Mouse (Mus musculus) kidney, postnatal 10 days (tissue): Measurements from ENCODE around the gene Cxcl16.
A peak's percentile ranks its signal among the peaks of the same experiment; 100 is the strongest.
"Not testable (repeated sequence)": the region's sequence is repeated elsewhere in the genome, so short reads cannot be mapped to it uniquely, and the experiment has no call there.

Experiments
- DNase-seq: peaks from one replicate; pipeline ENCODE4 v3.0.0; 2021; ENCODE audit warnings: mixed read lengths

Gene Cxcl16

DNA sequence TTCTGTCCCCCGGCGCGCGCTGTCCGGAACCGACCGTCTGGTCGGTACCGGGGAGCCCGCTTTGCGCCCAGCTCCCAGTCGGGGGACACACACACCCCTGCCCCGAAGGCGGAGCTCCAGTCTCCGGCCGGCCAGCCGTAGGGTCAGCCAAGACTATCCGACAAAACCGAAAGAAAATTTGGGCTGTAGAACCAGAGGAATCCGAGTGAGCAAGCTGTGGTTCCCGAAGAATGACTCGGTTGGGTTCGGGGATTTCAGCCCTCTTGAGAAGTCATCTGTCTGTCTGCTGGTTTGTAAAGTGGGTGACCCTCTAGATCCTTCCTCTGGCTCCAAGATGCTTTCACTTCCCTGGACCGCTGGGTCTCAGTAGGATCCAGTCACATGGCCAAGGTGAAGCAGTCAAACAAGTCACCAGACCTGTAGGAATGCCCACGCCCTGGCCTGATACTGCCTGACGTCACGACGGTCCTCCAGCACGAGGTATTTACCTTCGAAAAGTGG is at the start of gene Cxcl16:
Cxcl16 (minus strand) TSS at position 384 of the 501 bp plus-strand sequence.
- peak; percentile 74 for DNase-seq

DNA sequence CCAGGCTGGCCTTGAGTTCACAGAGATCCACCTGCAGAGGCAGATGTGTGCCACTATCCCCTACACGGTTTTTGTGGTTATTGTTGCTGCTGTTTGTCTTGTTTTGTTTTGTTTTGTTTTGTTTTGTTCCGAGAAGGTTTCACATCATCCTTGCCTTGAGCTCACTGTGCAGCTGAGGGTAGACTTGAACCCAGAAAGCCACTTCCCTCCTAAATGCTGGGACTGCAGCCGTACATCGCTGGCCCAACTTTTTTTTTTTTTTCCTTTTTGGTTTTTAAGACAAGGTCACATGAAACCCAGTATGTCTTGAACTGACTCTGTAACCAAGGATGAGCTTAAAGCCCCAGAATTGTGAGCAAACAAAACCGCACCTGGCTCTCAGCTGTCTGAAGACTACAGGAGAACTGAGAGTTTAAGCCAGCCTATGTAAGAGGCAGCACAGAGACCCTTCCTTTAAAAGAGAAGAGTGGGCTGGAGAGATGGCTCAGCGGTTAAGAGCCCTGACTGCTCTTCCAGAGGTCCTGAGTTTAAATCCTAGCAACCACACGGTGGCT is 47.3 kb upstream of the Cxcl16 start:
- DNase-seq: no peak

DNA sequence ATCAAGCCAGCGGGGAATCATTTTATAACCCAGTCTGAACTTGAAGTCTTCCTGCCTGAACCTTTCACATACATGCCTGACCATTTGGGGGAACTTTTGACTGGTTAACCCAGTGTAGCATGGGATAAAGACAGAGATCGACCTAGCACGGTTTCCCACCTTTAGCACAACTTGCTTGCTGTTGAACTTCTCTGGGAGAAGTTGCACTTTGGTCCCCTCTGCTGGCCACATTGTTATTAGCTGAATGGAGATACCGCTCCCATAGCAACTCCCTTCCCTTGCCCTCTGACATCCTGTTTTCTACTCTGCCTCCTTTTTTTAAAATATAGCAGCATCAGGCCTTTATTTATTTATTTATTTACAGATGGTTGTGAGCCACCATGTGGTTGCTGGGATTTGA is 46.6 kb upstream of the Cxcl16 start:
- peak; percentile 88 for DNase-seq

DNA sequence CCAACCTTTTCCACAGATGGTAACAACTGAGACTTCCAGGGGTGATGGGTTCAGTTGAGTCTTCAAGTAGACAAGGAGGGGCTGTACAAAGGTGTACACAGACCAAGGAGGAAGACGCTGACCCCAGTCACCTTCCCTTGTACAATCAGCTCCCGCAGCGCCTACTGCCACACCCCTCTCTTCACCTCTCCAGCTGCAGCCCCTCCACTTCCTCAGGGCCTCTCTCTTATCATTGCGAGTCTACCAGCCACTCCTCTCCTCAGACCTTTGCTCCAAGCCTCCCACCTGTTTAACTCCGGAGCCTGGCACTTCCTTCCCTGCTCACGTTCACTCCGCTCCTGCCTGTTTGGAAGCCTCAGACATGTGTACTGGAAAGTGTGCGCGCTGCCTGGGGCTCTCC is 45.2 kb upstream of the Cxcl16 start, which contains the start of gene Tm4sf5:
Tm4sf5 (plus strand) TSS at position 275 of the 400 bp plus-strand sequence.
- DNase-seq: no peak

DNA sequence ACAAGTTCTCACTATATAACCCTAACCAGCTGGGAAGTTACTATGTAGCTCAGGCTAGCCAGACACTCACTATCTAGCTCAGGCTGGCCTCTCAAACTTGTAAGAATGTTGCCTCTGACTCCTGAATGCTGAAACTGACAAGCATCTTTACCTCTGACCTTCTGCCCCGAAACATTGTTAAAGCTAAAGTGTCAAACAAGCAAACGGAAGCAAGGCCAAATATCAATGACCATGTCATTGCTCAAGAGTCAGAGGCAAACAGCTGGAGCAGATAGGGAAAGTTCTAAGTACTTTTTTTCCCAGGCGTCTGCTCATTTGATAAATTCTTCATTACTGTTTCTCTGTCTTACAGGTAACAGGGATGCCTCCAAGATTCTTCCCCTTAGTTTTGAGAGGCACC is 42.2 kb upstream of the Cxcl16 start:
- no peak for DNase-seq

DNA sequence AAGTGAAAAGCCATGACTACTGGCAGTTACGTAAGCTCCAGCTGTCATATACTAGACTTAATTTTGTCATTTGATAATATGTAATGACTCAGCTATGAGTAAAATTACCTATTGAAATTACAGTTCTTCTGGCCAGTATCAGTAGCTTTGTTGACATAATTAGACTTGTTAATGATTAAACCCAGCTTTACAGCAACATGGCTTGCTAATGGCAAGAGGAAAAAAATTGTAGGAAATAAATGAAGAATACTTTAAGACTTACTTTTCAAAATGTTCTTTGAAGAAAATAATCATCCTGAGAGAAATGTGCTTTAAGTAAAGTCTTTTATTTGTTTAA is 40.7 kb upstream of the Cxcl16 start:
- no peak for DNase-seq

DNA sequence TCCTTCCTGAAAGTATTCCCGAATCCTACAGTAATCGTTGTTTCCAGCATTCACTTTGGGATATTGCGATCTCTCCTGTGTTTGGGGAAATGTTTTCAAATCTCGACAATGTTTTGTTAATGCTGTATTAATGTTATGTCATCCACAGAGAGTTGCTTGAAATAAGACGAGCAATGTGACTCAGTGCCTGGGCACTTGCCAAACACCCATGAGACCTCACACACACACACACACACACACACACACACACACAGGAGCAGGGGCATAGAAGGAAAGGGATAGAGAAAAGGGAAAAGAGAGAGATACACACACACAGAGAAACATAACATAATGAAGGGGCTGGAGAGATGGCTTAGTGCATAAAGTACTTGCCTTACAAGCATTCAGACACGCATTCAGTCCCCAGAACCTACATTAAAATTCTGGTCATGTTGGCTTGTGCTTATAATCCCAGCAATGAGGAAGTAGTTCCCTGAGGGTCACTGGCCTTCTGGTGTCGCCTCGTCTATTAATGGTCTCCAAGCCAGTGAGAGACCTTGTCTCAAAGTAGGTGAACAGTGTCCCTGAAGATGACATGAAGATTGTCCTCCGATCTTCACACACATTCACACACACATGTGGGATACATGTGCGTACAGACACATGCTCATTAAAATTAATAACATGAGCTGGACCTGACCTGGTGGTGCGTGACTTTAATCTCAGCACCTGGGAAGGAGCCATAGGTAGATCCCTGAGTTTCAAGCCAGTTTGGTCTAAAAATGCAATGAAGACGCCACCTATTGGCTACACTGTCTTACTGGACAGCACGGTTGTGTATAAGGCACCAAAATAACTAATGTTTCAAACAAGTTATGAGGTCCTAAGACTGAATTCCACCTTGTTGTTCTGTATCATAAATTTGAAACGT is 40.0 kb upstream of the Cxcl16 start:
- peak; percentile 53 for DNase-seq

DNA sequence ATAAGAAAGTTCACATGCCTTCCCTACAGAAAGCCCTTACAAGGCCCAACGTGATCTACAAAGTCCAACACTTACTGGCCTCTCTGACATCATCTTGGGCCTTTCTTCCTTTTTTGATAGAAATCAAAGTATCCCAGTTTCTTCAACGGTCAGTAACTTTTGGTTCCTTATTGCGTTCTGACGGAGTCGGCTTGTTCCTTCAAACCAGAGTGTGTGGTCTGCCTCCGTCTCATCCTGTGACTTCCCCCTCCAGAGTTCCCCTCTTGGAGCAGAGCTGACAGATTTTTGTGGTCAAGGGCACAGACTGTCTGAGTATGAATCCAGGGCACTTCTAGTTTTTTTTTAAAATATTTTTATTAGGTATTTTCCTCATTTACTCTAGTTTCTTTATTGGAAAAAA is 29.9 kb upstream of the Cxcl16 start:
- no peak for DNase-seq

DNA sequence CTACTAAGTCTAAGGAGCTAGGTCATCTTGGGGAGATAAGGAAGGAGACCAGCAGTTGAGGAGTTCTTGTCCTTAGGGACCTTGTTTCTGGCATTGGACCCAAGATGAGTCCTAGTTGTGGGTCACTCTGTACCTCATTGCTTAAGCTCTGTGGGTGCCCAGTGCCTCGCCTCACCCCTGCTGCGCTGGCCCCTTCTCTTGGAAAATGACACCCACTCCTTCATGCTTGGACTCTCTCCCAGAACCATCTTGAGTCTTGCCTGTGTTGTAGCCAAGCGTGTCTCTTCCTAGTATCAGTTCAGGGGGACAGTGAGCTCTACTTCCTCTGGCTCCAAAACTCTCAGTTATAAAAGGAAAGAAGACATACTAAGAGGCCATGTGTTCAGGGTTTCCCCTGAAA is 29.4 kb upstream of the Cxcl16 start:
- no peak for DNase-seq

DNA sequence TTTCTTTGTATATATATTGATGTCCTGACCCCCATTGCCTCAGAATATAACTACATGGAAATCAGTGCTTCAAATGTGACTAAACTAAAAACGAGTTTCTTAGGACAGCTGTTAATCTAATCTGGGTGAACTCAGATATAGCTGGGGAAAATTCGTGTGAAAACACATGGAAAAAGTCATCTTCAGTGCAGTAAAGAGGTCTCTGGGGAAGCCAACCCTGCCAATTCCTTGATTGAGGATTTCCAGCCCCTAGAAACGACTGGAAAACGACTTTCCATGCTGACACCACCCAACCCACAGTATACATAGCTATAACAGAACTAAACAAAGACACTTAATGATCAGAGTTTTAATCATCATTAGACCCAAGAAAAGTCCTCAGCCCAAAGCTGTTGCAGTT is 28.0 kb upstream of the Cxcl16 start:
- DNase-seq: no peak

DNA sequence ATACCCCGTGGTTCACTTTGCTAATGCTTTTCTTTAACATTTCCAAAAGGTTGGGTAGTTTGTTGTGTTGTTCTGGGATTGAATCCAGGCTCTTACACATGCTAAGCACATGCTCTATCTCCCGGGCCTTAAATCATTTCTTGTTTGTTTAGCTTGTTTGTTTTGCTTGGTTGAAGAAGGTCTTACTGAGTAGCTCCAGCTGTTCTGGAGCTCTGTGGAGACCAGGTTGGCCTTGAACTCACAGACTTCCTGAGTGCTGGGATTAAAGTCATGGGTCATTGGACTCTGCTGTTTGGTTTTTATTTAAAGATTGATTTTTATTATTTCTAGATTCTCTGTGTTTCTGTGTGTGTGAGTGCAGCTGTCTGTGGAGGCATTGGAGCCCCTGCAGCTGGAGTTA is 25.7 kb upstream of the Cxcl16 start:
- DNase-seq: peak; percentile 60

DNA sequence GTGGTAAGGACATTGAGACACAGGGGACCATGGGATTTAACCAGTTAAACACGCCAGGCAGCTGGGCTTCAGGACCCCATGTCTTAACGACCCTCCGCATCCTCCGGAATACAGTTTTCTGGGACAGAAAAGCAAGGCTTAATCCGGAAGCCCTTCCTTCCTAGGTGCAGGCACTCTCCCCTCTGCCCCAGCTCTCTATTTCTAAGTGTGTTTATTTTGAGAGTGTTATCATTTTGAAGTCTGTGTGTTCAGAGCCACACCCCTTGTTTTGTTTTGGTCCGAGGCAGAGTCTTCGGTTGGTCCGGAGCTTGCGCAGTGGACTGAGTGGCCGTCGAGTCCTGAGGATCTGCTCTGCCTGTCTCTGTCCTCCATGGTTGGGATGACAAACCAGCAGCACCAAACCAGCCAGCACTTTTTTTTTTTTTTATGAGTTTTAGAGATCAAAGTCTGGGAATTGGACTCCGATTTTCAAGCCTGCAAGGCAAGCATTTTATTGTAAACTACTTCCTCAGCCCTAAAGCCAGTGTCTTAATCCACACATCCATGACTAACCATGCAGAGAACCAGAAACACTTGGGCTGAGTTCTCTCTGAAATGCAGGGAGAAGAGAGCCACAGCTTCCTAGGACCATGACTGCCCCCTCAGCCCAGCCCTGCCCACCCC is 15.2 kb upstream of the Cxcl16 start:
- DNase-seq: no peak

DNA sequence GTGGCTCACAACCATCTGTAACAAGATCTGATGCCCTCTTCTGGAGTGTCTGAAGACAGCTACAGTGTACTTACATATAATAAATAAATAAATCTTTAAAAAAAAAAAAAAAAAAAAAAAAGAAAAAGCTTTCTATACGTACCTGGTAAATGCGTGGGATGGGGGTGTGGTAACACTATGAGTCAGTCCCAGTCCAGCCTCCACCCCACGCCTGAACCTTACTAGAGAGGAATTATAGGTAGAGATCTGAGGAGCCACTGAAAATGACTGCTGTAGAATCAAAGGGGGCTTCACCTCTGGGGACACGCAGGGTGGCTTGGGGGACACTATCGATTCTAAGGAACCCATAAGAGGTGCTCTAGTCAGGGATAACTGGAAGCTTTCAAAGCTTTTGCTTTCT is 13.5 kb upstream of the Cxcl16 start:
- not testable (repeated sequence) for DNase-seq

DNA sequence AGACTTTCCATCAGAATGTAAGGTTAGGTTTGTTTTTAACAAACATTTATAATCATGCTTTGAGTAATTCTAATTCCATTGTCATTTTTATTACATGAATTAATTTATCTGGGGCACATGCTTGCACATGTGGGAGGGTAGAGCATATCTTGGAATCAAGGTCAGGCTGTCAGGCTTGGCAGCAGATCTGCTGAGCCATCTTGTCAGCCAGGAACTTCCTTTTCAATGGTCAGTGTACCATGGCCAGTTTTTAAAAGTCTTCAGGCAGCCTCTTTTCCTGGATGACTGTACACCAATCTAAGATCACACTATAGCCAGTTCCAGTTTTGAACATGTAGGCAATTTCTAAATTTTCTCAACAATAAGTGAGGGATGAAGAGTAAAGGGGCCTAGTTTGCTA is 12.9 kb upstream of the Cxcl16 start:
- DNase-seq: peak; percentile 50

DNA sequence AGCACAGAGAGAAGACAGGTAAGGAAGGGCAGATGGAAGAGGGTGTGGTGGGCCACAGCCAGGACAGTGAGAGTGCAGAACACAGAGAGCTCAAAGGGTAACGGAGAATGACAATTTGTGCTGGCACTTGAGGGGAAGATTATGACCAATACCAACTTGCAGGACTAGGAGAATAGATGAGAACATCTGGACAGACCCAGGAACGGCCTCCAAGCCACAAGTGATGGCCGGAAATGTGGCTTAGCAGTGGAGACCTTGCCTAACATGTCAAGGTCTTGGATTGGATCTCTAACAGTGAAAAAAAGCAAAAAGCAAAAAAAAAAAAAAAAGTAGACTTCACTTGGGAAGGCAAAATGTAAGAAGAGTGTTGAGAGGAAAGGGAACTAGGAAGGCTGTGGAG is 10.0 kb upstream of the Cxcl16 start:
- no peak for DNase-seq

DNA sequence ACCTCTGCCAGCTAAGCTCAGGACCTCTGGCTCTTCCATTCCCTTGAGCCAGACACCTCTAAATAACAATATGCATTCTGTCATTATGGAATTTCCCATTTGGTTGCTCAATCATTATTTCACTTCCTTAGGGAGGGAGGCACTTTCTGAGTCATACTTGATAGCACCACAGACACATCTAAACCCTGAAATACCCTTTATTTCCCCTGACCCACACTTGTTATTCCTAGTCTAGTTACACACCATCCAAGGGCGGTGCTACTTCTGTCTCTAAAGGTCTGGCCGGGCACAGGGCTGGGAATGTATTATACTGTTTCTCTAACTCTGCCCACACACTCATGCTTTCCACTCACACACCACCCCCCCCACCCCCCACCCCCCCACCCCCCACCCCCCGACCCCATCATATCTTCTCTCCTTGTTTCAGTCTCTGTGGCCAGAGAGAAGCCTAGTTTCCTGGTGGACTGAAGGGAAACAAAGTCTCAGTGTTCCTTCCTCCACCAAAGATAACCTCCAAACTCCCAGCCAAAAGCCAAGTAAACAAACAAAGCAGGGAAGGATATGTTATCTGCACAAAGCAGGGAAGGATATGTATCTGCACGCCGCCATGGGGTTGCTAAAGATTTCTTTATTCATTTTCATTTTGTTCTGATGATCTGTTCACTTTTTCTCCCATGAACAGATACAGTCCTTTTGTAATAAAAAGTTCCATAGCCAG is 8.3 kb upstream of the Cxcl16 start:
- DNase-seq: no peak

DNA sequence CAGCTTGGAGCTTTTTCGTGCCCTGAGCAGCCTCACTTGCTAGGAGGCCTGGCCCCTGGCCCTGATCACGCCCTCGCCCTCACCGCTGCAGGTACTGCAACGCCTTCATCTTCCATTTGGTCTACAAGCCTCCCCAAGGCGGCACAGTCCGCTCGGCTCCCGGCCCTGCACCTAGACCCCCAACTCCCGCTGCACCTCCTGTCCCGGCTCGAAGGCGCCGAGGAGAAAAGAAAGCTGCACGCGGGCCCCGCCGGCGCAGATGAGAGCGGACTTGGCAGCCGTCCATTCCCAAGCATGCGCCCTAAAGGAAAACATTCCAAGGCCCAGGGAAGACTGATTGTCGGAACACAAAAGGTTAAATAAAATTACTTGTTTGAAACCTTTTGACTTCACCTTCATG is 6.0 kb upstream of the Cxcl16 start:
- DNase-seq: peak; percentile 78

DNA sequence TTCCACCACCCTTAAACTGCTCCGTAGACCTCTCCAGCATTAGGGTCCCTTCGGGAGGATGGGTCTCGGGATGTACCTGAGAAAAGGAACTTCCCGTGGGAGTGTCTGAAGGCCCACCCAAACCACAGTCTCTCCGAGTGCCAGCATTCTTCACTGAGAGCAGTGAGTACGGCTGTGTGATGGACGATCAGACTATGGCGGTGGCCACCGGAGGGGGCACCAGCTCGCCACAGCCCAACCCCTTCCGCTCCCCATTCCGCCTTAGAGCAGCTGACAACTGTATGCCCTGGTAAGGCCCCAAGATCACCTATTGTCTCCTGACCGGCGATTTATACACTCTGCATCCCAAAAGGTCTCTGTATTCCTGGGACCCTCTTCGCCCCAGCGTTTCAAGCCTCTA is 5.4 kb upstream of the Cxcl16 start:
- no peak for DNase-seq

DNA sequence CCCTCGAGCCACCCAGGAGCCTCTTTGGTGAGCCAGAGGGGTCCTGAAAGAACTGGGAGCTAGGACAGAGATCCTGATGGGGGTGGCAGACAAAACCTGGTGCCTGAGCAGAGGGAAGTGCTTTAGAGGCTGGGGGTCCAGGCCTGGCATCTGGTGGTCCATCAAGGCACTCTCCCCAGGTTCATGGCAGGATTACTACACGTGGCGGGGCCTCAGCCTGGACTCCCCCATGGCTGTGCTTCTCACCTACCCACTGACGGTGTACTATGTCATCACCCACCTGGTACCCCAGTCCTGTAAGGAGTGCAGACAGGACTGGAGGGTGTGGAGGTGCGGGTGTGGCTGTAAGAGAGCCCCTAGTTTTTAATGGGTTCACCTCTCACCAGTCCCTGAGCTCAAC is 4.2 kb upstream of the Cxcl16 start:
- no peak for DNase-seq

DNA sequence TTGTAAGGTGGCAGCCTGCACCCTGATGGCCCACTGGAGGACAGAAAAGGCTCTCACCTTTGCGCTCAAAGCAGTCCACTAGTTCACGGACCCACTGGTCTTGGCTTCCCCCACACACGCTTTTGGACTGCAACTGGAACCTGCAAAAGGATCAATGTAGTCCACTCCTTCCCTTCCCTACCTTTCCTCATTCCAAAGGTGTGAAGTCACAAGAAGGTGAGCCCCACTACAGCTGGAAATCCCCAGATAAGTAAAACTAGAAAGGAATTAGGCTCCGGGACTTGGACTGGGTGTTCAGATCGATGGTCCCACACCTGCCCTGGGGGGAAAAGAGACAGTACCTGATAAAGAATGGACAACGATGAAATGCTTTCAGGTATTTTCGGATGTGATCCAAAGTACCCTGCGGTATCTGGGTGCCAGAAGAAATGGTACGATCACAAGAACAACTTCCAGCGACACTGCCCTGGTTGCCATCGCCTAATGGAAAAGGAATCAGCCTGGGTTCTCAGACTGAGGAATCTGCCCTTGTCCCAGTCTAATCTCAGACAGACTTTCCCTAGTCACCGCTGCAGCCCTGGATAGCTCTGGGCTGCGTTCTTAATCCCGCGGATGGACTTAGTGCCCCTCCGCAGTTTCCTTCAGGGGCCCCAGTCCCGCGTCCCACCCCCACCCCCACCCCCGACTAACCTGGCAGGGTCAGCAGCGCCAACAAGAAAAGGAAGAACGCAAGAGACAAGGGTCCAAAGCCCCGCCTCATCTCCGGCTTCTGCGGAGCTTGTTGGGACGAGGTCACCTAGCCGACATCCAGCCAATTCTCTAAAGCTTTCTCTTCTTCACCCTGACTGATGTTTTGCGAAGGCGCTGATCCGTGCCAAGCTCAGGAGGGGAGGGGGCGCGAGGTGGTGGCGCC is 840 bp downstream of the Cxcl16 start, which contains the start of gene Zmynd15:
Zmynd15 (plus strand) TSS at position 746 of the 913 bp plus-strand sequence.
- no peak for DNase-seq

DNA sequence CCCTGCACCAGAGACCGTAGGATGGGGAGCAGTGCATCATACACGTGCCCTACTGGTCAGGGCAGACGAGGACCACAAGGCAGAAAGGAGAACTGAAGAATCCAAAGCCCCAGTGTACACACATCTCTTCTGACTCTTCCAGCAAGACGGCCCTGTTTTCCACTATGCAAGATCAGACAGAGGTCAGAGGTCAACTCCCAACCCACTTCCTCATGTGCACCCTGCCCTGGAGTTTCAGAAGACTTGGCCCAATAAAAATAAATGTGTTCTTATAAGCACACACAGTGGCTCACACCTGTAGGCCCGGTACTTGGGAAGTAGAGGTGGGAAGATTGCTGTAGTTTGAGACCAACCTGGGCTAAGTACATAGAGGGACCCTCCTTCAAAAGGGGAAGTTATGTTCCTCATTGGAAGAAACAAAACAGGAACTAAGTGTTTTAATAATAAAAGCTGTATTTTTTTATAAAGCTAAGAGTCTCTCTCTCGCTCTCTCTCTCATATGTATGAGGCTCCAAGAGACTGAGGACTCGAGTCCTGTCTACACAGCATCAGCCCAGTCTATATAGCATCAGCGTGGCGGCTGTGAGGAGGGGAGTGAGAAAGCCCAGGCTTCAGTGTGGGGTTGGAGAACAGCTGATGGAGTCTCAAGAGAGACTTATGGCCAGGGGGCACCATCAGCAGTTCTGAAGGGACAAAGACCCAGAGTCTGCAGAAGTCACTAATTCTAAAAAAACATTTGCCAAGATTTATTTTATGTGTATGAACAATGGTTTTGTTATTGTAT is 6.3 kb downstream of the Cxcl16 start:
- DNase-seq: no peak
